Mouse (Mus musculus): ENCODE data around the gene Kantr. TPM values are rescaled to one million over a fixed set of nuclear protein-coding genes. Genes with fewer than 3 reads are reported as not detected.

Gene Kantr
- 10.7 and 12.4 TPM in 2 replicates for polyA plus RNA-seq (2015; fragmentation: Nextera tagmentation; extraction: Ambion mirVana)

GRCm38 (mm10) chrX:152326996-152327688 is at the start of gene Kantr:
Gene Kantr, minus strand, starts transcription at chrX:152327495.

GRCm38 (mm10) chrX:152368397-152369273 is 41.3 kb upstream of the Kantr start, which contains the start of gene Gpr173:
Gene Gpr173, minus strand, starts transcription at chrX:152368704.

GRCm38 (mm10) chrX:152342358-152342901 is 15.1 kb upstream of the Kantr start, which contains the start of gene Tspyl2:
Gene Tspyl2, minus strand, starts transcription at chrX:152342425.

Other genes with a start within 250 kb of the Kantr start
- gene Iqsec2, start 183.2 kb downstream of the Kantr start, polyA plus RNA-seq (2015; fragmentation: Nextera tagmentation; extraction: Ambion mirVana) = 6.1 and 7.6 TPM in 2 replicates
- gene Kdm5c, start 94.5 kb downstream of the Kantr start, polyA plus RNA-seq (2015; fragmentation: Nextera tagmentation; extraction: Ambion mirVana) = 16.0 and 21.4 TPM in 2 replicates
- 20.0 and 31.2 TPM in 2 replicates for gene Tspyl2, start 14.9 kb upstream of the Kantr start, polyA plus RNA-seq (2015; fragmentation: Nextera tagmentation; extraction: Ambion mirVana)
- 1.7 and 3.8 TPM in 2 replicates for gene Gpr173, start 41.2 kb upstream of the Kantr start, polyA plus RNA-seq (2015; fragmentation: Nextera tagmentation; extraction: Ambion mirVana)
- not detected in 2 replicates for gene Cldn34a, start 235.8 kb upstream of the Kantr start, polyA plus RNA-seq (2015; fragmentation: Nextera tagmentation; extraction: Ambion mirVana)

All from adrenal gland, postnatal 0 days (tissue).